Mouse (Mus musculus): Measurements from ENCODE around the gene Gm49366. TPM values are rescaled to one million over a fixed set of nuclear protein-coding genes. Genes with fewer than 3 reads are reported as not detected.

Gm49366 gene
- polyA plus RNA-seq, 1 experiment from 2014 or later = not detected

- no peak for ATAC-seq
- Histone ChIP-seq H3K27ac (ENCODE audit: low read depth, low read length) (no peak overlapping the region), H3K4me2 (ENCODE audit: low read length) (no peak overlapping the region), H3K4me3 (ENCODE audit: low read depth, low read length) (no peak overlapping the region), H3K4me1 (ENCODE audit: control insufficient read depth, insufficient read depth, low read length) (no peaks in the 10 kb centered on the region), H3K9ac (ENCODE audit: low read length) (no peak overlapping the region), H3K9me3 (replicated peaks; ENCODE audit: control insufficient read depth, low read length) (no peaks in the 10 kb centered on the region), H3K36me3 (ENCODE audit: control insufficient read depth, insufficient read depth, low read length) (no peaks in the 10 kb centered on the region), H3K27me3 (replicated peaks; ENCODE audit: control insufficient read depth, insufficient read depth, low read length) (no peaks in the 10 kb centered on the region)
- WGBS = 74% methylated on average over 1 of the region's 1 CpGs
- no peak for DNase-seq (ENCODE audit: low spot score)
Observed at GRCm38 (mm10) chr12:84107692-84108091, 69.0 kb downstream of the Gm49366 start.

Other genes with a start within 250 kb of the Gm49366 start
- gene Numb, start 117.0 kb upstream of the Gm49366 start, polyA plus RNA-seq (2014; fragmentation: Nextera tagmentation; extraction: Ambion mirVana) = 12.9 and 16.2 TPM in 2 replicates
- 8.7 and 9.9 TPM in 2 replicates for gene Riox1, start 88.3 kb upstream of the Gm49366 start, polyA plus RNA-seq (2014; fragmentation: Nextera tagmentation; extraction: Ambion mirVana)
- not detected in 2 replicates for gene Heatr4, start 54.1 kb upstream of the Gm49366 start, polyA plus RNA-seq (2014; fragmentation: Nextera tagmentation; extraction: Ambion mirVana)
- 4.3 and 5.6 TPM in 2 replicates for gene Acot2, start 51.1 kb upstream of the Gm49366 start, polyA plus RNA-seq (2014; fragmentation: Nextera tagmentation; extraction: Ambion mirVana)
- gene Acot1, start 29.4 kb upstream of the Gm49366 start, polyA plus RNA-seq (2014; fragmentation: Nextera tagmentation; extraction: Ambion mirVana) = 81.2 and 83.6 TPM in 2 replicates
- gene Acot4, start 556 bp upstream of the Gm49366 start, polyA plus RNA-seq (2014; fragmentation: Nextera tagmentation; extraction: Ambion mirVana) = 0.14 and 0.22 TPM in 2 replicates
- gene Acot3, start 13.2 kb downstream of the Gm49366 start, polyA plus RNA-seq (2014; fragmentation: Nextera tagmentation; extraction: Ambion mirVana) = 0.34 and 0.72 TPM in 2 replicates
- gene Acot5, start 30.4 kb downstream of the Gm49366 start, polyA plus RNA-seq (2014; fragmentation: Nextera tagmentation; extraction: Ambion mirVana) = not detected in 2 replicates
- gene Acot6, start 61.7 kb downstream of the Gm49366 start, polyA plus RNA-seq (2014; fragmentation: Nextera tagmentation; extraction: Ambion mirVana) = 1.5 and 1.8 TPM in 2 replicates
- gene Dnal1, start 75.4 kb downstream of the Gm49366 start, polyA plus RNA-seq (2014; fragmentation: Nextera tagmentation; extraction: Ambion mirVana) = 6.6 and 8.9 TPM in 2 replicates
- 4.1 and 6.0 TPM in 2 replicates for gene Pnma1, start 109.6 kb downstream of the Gm49366 start, polyA plus RNA-seq (2014; fragmentation: Nextera tagmentation; extraction: Ambion mirVana)
- gene Elmsan1, start 179.9 kb downstream of the Gm49366 start, polyA plus RNA-seq (2014; fragmentation: Nextera tagmentation; extraction: Ambion mirVana) = 3.2 and 3.4 TPM in 2 replicates
- 13.0 and 14.2 TPM in 2 replicates for gene Ptgr2, start 246.3 kb downstream of the Gm49366 start, polyA plus RNA-seq (2014; fragmentation: Nextera tagmentation; extraction: Ambion mirVana)